8 mouse cellular contexts compared by ENCODE assay signal in the genomic region with DNA sequence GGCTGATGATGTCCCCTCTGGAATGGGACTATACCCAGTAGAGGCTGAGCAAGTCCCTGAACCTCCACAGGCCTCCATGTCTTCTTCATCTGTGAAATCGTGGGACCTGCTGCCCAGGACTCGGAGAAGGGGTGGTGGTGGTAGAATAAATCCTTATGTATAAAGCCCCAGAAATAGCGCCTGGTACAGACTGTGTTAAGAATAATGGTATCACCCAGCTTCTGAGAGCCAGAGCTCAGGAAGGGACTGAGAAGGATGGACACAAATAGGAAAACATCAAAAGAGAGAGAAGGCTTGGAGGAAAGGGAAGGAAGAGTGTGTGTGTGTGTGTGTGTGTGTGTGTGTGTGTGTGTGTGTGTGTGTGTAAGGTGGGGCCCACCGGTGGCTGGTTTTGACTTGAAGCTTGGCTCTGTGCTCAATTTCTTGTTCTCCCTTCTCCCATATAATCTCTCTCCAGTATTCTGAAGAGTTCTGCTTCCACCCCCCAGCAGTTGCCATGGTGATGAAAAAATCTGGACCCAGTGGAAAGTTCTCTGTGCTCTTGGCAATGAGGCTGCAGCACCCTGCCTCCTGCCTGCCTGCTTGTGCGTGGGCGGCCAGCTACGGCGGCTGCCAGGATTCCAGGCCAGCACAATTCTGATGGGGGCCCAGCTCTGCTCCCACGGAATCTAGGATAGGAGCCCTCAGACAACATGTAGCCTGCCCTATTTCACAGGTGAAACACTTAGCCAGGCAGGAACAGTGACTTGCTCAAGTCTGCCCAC.
DNase-seq lines count a peak whose midpoint lies in the region; ATAC-seq lines count a peak whose summit lies in the region.

No protein-coding gene starts in this region.

- DNase-seq in neural tube, embryonic 10.5 days (ENCODE audit: extremely low spot score, low spot score): no peak
- peak; percentile 98 for DNase-seq in cerebellum, adult 9-10 months
- peak; percentile 58 for DNase-seq in heart, postnatal 25 days (ENCODE audit: low spot score)
- DNase-seq in midbrain, embryonic 10.5 days (ENCODE audit: low spot score): no peak

- H3K4me3 ChIP-seq in neural tube, embryonic 12.5 days: no peak overlapping the region
- no peak overlapping the region for H3K4me3 ChIP-seq in midbrain, embryonic 10.5 days
- H3K4me3 ChIP-seq in kidney, embryonic 14.5 days (ENCODE audit: low read length): no peak overlapping the region

- no peaks in the 10 kb centered on the region for H3K27me3 ChIP-seq in neural tube, embryonic 12.5 days (replicated peaks)
- no peaks in the 10 kb centered on the region for H3K27me3 ChIP-seq in midbrain, embryonic 10.5 days (ENCODE audit: low read depth, poor library complexity, severe bottlenecking)
- no peaks in the 10 kb centered on the region for H3K27me3 ChIP-seq in kidney, embryonic 14.5 days (ENCODE audit: control insufficient read depth, insufficient read depth, low read length)

- H3K9me3 ChIP-seq in neural tube, embryonic 12.5 days: no peaks in the 10 kb centered on the region
- H3K9me3 ChIP-seq in midbrain, embryonic 10.5 days (replicated peaks): no peaks in the 10 kb centered on the region
- H3K9me3 ChIP-seq in kidney, embryonic 14.5 days (ENCODE audit: control insufficient read depth, low read length): no peaks in the 10 kb centered on the region

- H3K9ac ChIP-seq in neural tube, embryonic 12.5 days: no peak overlapping the region
- H3K9ac ChIP-seq in kidney, embryonic 14.5 days (ENCODE audit: low read depth, low read length): no peak overlapping the region

- ATAC-seq in neural tube, embryonic 12.5 days (ENCODE audit: low FRiP score, low read depth): peak; percentile 49; the same call in 1 of the 2 replicates
- no peak for ATAC-seq in erythroblast, adult 5-6 weeks (replicated peaks; ENCODE audit: low FRiP score, poor library complexity, severe bottlenecking)
- no peak for ATAC-seq in CD4-positive, CD25-positive, alpha-beta regulatory T cell, adult 4 months
- ATAC-seq in kidney, embryonic 14.5 days (ENCODE audit: low FRiP score, low TSS enrichment): no peak

- H3K27ac ChIP-seq in neural tube, embryonic 12.5 days: no peak overlapping the region
- H3K27ac ChIP-seq in midbrain, embryonic 10.5 days (replicated peaks): peak overlapping the region; percentile 2; the same call in 1 of the 2 replicates
- H3K27ac ChIP-seq in kidney, embryonic 14.5 days (ENCODE audit: low read depth, low read length): no peak overlapping the region

- 63% methylated on average over 8 of the region's 9 CpGs for WGBS in neural tube, embryonic 12.5 days
- WGBS in midbrain, embryonic 10.5 days: 75% methylated on average over 8 of the region's 9 CpGs
- WGBS in kidney, embryonic 14.5 days: 55% methylated on average over 9 of the region's 9 CpGs

- H3K4me1 ChIP-seq in neural tube, embryonic 12.5 days: 0 out of 2 replicates have a peak, but pooled peaks cover 5% of the 10 kb centered on the region
- peaks cover 12% of the 10 kb centered on the region for H3K4me1 ChIP-seq in midbrain, embryonic 10.5 days
- H3K4me1 ChIP-seq in kidney, embryonic 14.5 days (ENCODE audit: control insufficient read depth, insufficient read depth, low read length): no peaks in the 10 kb centered on the region

- H3K36me3 ChIP-seq in neural tube, embryonic 12.5 days: no peaks in the 10 kb centered on the region
- no peaks in the 10 kb centered on the region for H3K36me3 ChIP-seq in midbrain, embryonic 10.5 days
- H3K36me3 ChIP-seq in kidney, embryonic 14.5 days (ENCODE audit: control insufficient read depth, insufficient read depth, low read length): no peaks in the 10 kb centered on the region

- H3K4me2 ChIP-seq in neural tube, embryonic 12.5 days (replicated peaks): no peak overlapping the region
- H3K4me2 ChIP-seq in kidney, embryonic 14.5 days (replicated peaks; ENCODE audit: low read depth, low read length): no peak overlapping the region

- intact Hi-C loops in heart, postnatal 25 days (cut with DNase I): no loop called here

Comparison
In these comparisons a context has a peak if more than half of its experiments do, and no peak if none do; other contexts are left out.
1. DNase-seq: peak in cerebellum, adult 9-10 months (single experiment) and heart, postnatal 25 days (single experiment); none in neural tube, embryonic 10.5 days (single experiment) and midbrain, embryonic 10.5 days (single experiment).